In the genomic region with DNA sequence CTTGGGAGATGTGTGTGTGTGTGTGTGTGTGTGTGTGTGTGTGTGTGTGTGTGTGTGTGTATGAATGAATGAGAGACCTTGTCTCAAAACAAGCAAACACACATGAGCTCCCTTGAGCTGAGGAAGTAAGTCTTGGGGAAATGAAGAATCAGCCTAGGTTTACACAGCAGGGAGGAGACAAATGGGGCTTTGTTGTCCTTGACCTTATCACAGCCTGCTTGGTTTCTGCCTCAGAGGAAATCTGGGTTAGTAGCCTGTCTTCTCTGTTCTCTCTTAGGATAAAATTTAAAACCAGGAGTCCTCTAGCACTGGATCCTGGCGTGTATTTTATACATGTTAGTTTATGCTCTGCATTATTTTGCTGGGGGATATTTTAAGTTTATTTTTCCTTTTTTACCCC, we compare ENCODE assay signal across 23 mouse cellular contexts. TPM values are rescaled to one million over a fixed set of nuclear protein-coding genes. Genes with fewer than 3 reads are reported as not detected.
DNase-seq lines count a peak whose midpoint lies in the region; ATAC-seq and TF ChIP-seq lines count a peak whose summit lies in the region.
"Had no signal": no experiment of that assay in that cellular context is flagged by ENCODE, and none has a peak within 500 bp of the region (broad histone marks: within the 10 kb centered on the region; RNA-seq: fewer than 3 reads in every experiment).

No protein-coding gene starts in this region.

- WGBS in limb, embryonic 14.5 days = 95% methylated on average over 1 of the region's 1 CpGs
- 81% methylated on average over 1 of the region's 1 CpGs for WGBS in limb, embryonic 10.5 days
- 76% methylated on average over 1 of the region's 1 CpGs for WGBS in liver, postnatal 0 days (ENCODE audit: insufficient replicate concordance)
- 89% methylated on average over 1 of the region's 1 CpGs for WGBS in liver, embryonic 11.5 days
- 79% methylated on average over 1 of the region's 1 CpGs for WGBS in stomach, postnatal 0 days
- WGBS in forebrain, embryonic 13.5 days = 77% methylated on average over 1 of the region's 1 CpGs

- DNase-seq in adrenal gland, adult 2 months = peak; percentile 61
- no peak for DNase-seq in adrenal gland, postnatal 25 days
- DNase-seq in limb, embryonic 14.5 days (ENCODE audit: low spot score) = no peak
- no peak for DNase-seq in limb, embryonic 10.5 days (ENCODE audit: low spot score)
- no peak for DNase-seq in liver, postnatal 0 days
- DNase-seq in liver, embryonic 11.5 days (ENCODE audit: low spot score) = no peak
- DNase-seq in stomach, postnatal 0 days (ENCODE audit: low spot score) = no peak
- DNase-seq: adrenal gland, postnatal 14 days; cerebellum, adult 11 months; cerebellum, adult 18-20 months; cerebellum, adult 8-10 months; cerebellum, adult 9-11 months; cerebellum, postnatal 14 days; cerebellum, postnatal 36 days; embryo, embryonic 11 days; forebrain, postnatal 0 days had no signal

- no peak overlapping the region for H3K9ac ChIP-seq in limb, embryonic 14.5 days (ENCODE audit: low read depth, low read length, severe bottlenecking)
- no peak overlapping the region for H3K9ac ChIP-seq in liver, postnatal 0 days (replicated peaks)
- no peak overlapping the region for H3K9ac ChIP-seq in liver, embryonic 11.5 days (ENCODE audit: low read depth, low read length)
- no peak overlapping the region for H3K9ac ChIP-seq in stomach, postnatal 0 days (ENCODE audit: low read length)
- H3K9ac ChIP-seq in forebrain, embryonic 13.5 days = no peak overlapping the region
- H3K9ac ChIP-seq: embryonic facial prominence, embryonic 13.5 days; embryonic facial prominence, embryonic 15.5 days; forebrain, embryonic 12.5 days; forebrain, embryonic 15.5 days; forebrain, postnatal 0 days had no signal

- H3K4me3 ChIP-seq in limb, embryonic 14.5 days (replicated peaks; ENCODE audit: low read length) = no peak overlapping the region
- no peak overlapping the region for H3K4me3 ChIP-seq in limb, embryonic 10.5 days
- no peak overlapping the region for H3K4me3 ChIP-seq in liver, postnatal 0 days (ENCODE audit: low read depth, low read length)
- no peak overlapping the region for H3K4me3 ChIP-seq in liver, embryonic 11.5 days (ENCODE audit: low read depth, low read length)
- no peak overlapping the region for H3K4me3 ChIP-seq in stomach, postnatal 0 days (ENCODE audit: low read depth, low read length)
- no peak overlapping the region for H3K4me3 ChIP-seq in forebrain, embryonic 13.5 days
- H3K4me3 ChIP-seq: embryonic facial prominence, embryonic 13.5 days; embryonic facial prominence, embryonic 15.5 days; erythroblast, embryonic 14.5 days; forebrain, embryonic 10.5 days; forebrain, embryonic 12.5 days; forebrain, embryonic 15.5 days had no signal

- no peaks in the 10 kb centered on the region for H3K9me3 ChIP-seq in limb, embryonic 14.5 days (ENCODE audit: control insufficient read depth, low read length)
- no peaks in the 10 kb centered on the region for H3K9me3 ChIP-seq in limb, embryonic 10.5 days (replicated peaks)
- no peaks in the 10 kb centered on the region for H3K9me3 ChIP-seq in liver, postnatal 0 days (ENCODE audit: low read length)
- H3K9me3 ChIP-seq in liver, embryonic 11.5 days (ENCODE audit: control insufficient read depth, low read length) = no peaks in the 10 kb centered on the region
- no peaks in the 10 kb centered on the region for H3K9me3 ChIP-seq in stomach, postnatal 0 days (ENCODE audit: control insufficient read depth, low read length)
- H3K9me3 ChIP-seq in forebrain, embryonic 13.5 days (replicated peaks) = no peaks in the 10 kb centered on the region
- H3K9me3 ChIP-seq: embryonic facial prominence, embryonic 13.5 days; embryonic facial prominence, embryonic 15.5 days; forebrain, embryonic 10.5 days; forebrain, embryonic 12.5 days; forebrain, embryonic 15.5 days had no signal

- H3K4me2 ChIP-seq in limb, embryonic 14.5 days (replicated peaks; ENCODE audit: low read depth, low read length, severe bottlenecking) = no peak overlapping the region
- H3K4me2 ChIP-seq in liver, postnatal 0 days (ENCODE audit: low read depth, low read length) = no peak overlapping the region
- H3K4me2 ChIP-seq in liver, embryonic 11.5 days = no peak overlapping the region
- no peak overlapping the region for H3K4me2 ChIP-seq in stomach, postnatal 0 days (replicated peaks; ENCODE audit: low read depth)
- H3K4me2 ChIP-seq in forebrain, embryonic 13.5 days = no peak overlapping the region
- H3K4me2 ChIP-seq: embryonic facial prominence, embryonic 13.5 days; embryonic facial prominence, embryonic 15.5 days; forebrain, embryonic 12.5 days; forebrain, embryonic 15.5 days had no signal

- TF ChIP-seq POLR2A in limb, embryonic 14.5 days (IDR thresholded peaks at IDR 0.05; ENCODE audit: borderline replicate concordance, extremely low read depth, insufficient read depth, insufficient read length) = no peak

- no peak for TF ChIP-seq EP300 in liver, postnatal 0 days (IDR thresholded peaks at IDR 0.05; ENCODE audit: low read depth)
- no peak for TF ChIP-seq EP300 in stomach, postnatal 0 days (optimal IDR thresholded peaks at IDR 0.05)

- H3K4me1 ChIP-seq in limb, embryonic 14.5 days (ENCODE audit: control insufficient read depth, insufficient read depth, low read length) = peaks cover 10% of the 10 kb centered on the region
- peaks cover 8% of the 10 kb centered on the region for H3K4me1 ChIP-seq in limb, embryonic 10.5 days
- peaks cover 25% of the 10 kb centered on the region for H3K4me1 ChIP-seq in liver, postnatal 0 days (ENCODE audit: insufficient read depth)
- peaks cover 30% of the 10 kb centered on the region for H3K4me1 ChIP-seq in liver, embryonic 11.5 days (replicated peaks; ENCODE audit: control insufficient read depth, insufficient read depth, low read length)
- H3K4me1 ChIP-seq in stomach, postnatal 0 days (replicated peaks; ENCODE audit: control insufficient read depth, insufficient read depth) = no peaks in the 10 kb centered on the region
- H3K4me1 ChIP-seq in forebrain, embryonic 13.5 days = peaks cover 12% of the 10 kb centered on the region

- no peak for ATAC-seq in limb, embryonic 14.5 days (ENCODE audit: low FRiP score, low read depth)
- no peak for ATAC-seq in liver, postnatal 0 days
- ATAC-seq in liver, embryonic 11.5 days (replicated peaks; ENCODE audit: low FRiP score) = no peak
- ATAC-seq in stomach, postnatal 0 days (ENCODE audit: low FRiP score, low TSS enrichment) = 0 out of 2 replicates have a peak, but pooled peaks have one; percentile 28
- ATAC-seq in forebrain, embryonic 13.5 days = no peak
- ATAC-seq: forebrain, embryonic 15.5 days; forebrain, postnatal 0 days had no signal

- TF ChIP-seq CTCF in liver, postnatal 0 days (IDR thresholded peaks at IDR 0.05; ENCODE audit: low read depth) = no peak
- TF ChIP-seq CTCF in stomach, postnatal 0 days (IDR thresholded peaks at IDR 0.05; ENCODE audit: low read depth) = no peak

- peaks cover 74% of the 10 kb centered on the region for H3K36me3 ChIP-seq in limb, embryonic 14.5 days (ENCODE audit: control insufficient read depth, insufficient read depth, low read length)
- peaks cover 84% of the 10 kb centered on the region for H3K36me3 ChIP-seq in limb, embryonic 10.5 days
- peaks cover 37% of the 10 kb centered on the region for H3K36me3 ChIP-seq in liver, postnatal 0 days (replicated peaks; ENCODE audit: insufficient read depth, low read length)
- peaks cover 33% of the 10 kb centered on the region for H3K36me3 ChIP-seq in liver, embryonic 11.5 days (ENCODE audit: control insufficient read depth, insufficient read depth, low read length)
- peaks cover 27% of the 10 kb centered on the region for H3K36me3 ChIP-seq in stomach, postnatal 0 days (ENCODE audit: control insufficient read depth, insufficient read depth, low read length)
- H3K36me3 ChIP-seq in forebrain, embryonic 13.5 days (ENCODE audit: poor library complexity, severe bottlenecking) = peaks cover 71% of the 10 kb centered on the region

- no peaks in the 10 kb centered on the region for H3K27me3 ChIP-seq in limb, embryonic 14.5 days (ENCODE audit: control insufficient read depth, insufficient read depth, low read length)
- no peaks in the 10 kb centered on the region for H3K27me3 ChIP-seq in limb, embryonic 10.5 days (ENCODE audit: low read depth, poor library complexity, severe bottlenecking)
- H3K27me3 ChIP-seq in liver, postnatal 0 days (ENCODE audit: insufficient read depth, low read length) = no peaks in the 10 kb centered on the region
- H3K27me3 ChIP-seq in liver, embryonic 11.5 days (replicated peaks; ENCODE audit: control insufficient read depth, insufficient read depth, low read length) = no peaks in the 10 kb centered on the region
- H3K27me3 ChIP-seq in stomach, postnatal 0 days (ENCODE audit: control insufficient read depth, insufficient read depth, low read length) = no peaks in the 10 kb centered on the region
- H3K27me3 ChIP-seq in forebrain, embryonic 13.5 days = no peaks in the 10 kb centered on the region
- H3K27me3 ChIP-seq: embryonic facial prominence, embryonic 13.5 days; embryonic facial prominence, embryonic 15.5 days; forebrain, embryonic 12.5 days; forebrain, embryonic 15.5 days had no signal

- 0 out of 2 replicates have a peak overlapping the region, but pooled peaks have one; percentile 19 for H3K27ac ChIP-seq in limb, embryonic 14.5 days (replicated peaks; ENCODE audit: low read depth, low read length)
- H3K27ac ChIP-seq in limb, embryonic 10.5 days = no peak overlapping the region
- 0 out of 2 replicates have a peak overlapping the region, but pooled peaks have one; percentile 22 for H3K27ac ChIP-seq in liver, postnatal 0 days (ENCODE audit: low read depth)
- H3K27ac ChIP-seq in liver, embryonic 11.5 days (ENCODE audit: low read depth, low read length) = no peak overlapping the region
- 0 out of 2 replicates have a peak overlapping the region, but pooled peaks have one; percentile 20 for H3K27ac ChIP-seq in stomach, postnatal 0 days (replicated peaks)
- H3K27ac ChIP-seq in forebrain, embryonic 13.5 days = no peak overlapping the region
- H3K27ac ChIP-seq: embryonic facial prominence, embryonic 13.5 days; embryonic facial prominence, embryonic 15.5 days; forebrain, embryonic 10.5 days; forebrain, embryonic 12.5 days; forebrain, embryonic 15.5 days had no signal

RNA-seq across cellular contexts. Expression of gene Ggcx, which starts 5.7 kb away (rescaled TPM):
- 10 to 100 TPM; 47.1 to 68.7 TPM for total RNA-seq in adrenal gland, adult 2 months (2021)
- 30.2 and 34.5 TPM in 2 replicates for polyA plus RNA-seq in adrenal gland, adult 2 months (2012; rRNA removed)
- total RNA-seq in adrenal gland, postnatal 25 days (2021) = 52.5 and 56.9 TPM in 2 replicates
- polyA plus RNA-seq in limb, embryonic 14.5 days (2012; rRNA removed) = 44.9 and 59.8 TPM in 2 replicates
- polyA plus RNA-seq in limb, embryonic 14.5 days (2014; fragmentation: Nextera tagmentation; extraction: Ambion mirVana) = 15.3 and 18.4 TPM in 2 replicates
- 20.2 and 25.9 TPM in 2 replicates for polyA plus RNA-seq in limb, embryonic 10.5 days (2016; fragmentation: Nextera tagmentation; extraction: Ambion mirVana)
- polyA plus RNA-seq in liver, postnatal 0 days (2015; fragmentation: Nextera tagmentation; extraction: Ambion mirVana) = 16.2 and 20.7 TPM in 2 replicates
- 24.1 and 26.9 TPM in 2 replicates for polyA plus RNA-seq in liver, embryonic 11.5 days (2014; fragmentation: Nextera tagmentation; extraction: Ambion mirVana)
- polyA plus RNA-seq in stomach, postnatal 0 days (2015; fragmentation: Nextera tagmentation; extraction: Ambion mirVana) = 10.7 and 10.8 TPM in 2 replicates
- 12.7 and 13.8 TPM in 2 replicates for polyA plus RNA-seq in forebrain, embryonic 13.5 days (2015; fragmentation: Nextera tagmentation; extraction: Ambion mirVana)

RNA-seq across cellular contexts. Expression of gene Mat2a, which starts 19.6 kb away (rescaled TPM):
- 100 to 1,000 TPM; 203 to 251 TPM for total RNA-seq in adrenal gland, adult 2 months (2021)
- polyA plus RNA-seq in adrenal gland, adult 2 months (2012; rRNA removed) = 121 and 150 TPM in 2 replicates
- total RNA-seq in adrenal gland, postnatal 25 days (2021) = 199 and 214 TPM in 2 replicates
- 252 and 285 TPM in 2 replicates for polyA plus RNA-seq in limb, embryonic 14.5 days (2012; rRNA removed)
- 352 and 392 TPM in 2 replicates for polyA plus RNA-seq in limb, embryonic 14.5 days (2014; fragmentation: Nextera tagmentation; extraction: Ambion mirVana)
- polyA plus RNA-seq in limb, embryonic 10.5 days (2016; fragmentation: Nextera tagmentation; extraction: Ambion mirVana) = 481 and 493 TPM in 2 replicates
- 111 and 138 TPM in 2 replicates for polyA plus RNA-seq in liver, postnatal 0 days (2015; fragmentation: Nextera tagmentation; extraction: Ambion mirVana)
- 426 and 477 TPM in 2 replicates for polyA plus RNA-seq in liver, embryonic 11.5 days (2014; fragmentation: Nextera tagmentation; extraction: Ambion mirVana)
- polyA plus RNA-seq in stomach, postnatal 0 days (2015; fragmentation: Nextera tagmentation; extraction: Ambion mirVana) = 143 and 146 TPM in 2 replicates
- 402 and 460 TPM in 2 replicates for polyA plus RNA-seq in forebrain, embryonic 13.5 days (2015; fragmentation: Nextera tagmentation; extraction: Ambion mirVana)

RNA-seq across cellular contexts. Expression of gene Vamp8, which starts 29.3 kb away (rescaled TPM):
- total RNA-seq in adrenal gland, adult 2 months (2021) = 100 to 1,000 TPM; 130 to 158 TPM
- 71.8 and 106 TPM in 2 replicates for polyA plus RNA-seq in adrenal gland, adult 2 months (2012; rRNA removed)
- total RNA-seq in adrenal gland, postnatal 25 days (2021) = 117 and 154 TPM in 2 replicates
- 110 and 125 TPM in 2 replicates for polyA plus RNA-seq in limb, embryonic 14.5 days (2012; rRNA removed)
- polyA plus RNA-seq in limb, embryonic 14.5 days (2014; fragmentation: Nextera tagmentation; extraction: Ambion mirVana) = 163 and 173 TPM in 2 replicates
- polyA plus RNA-seq in limb, embryonic 10.5 days (2016; fragmentation: Nextera tagmentation; extraction: Ambion mirVana) = 67.5 and 81.7 TPM in 2 replicates
- polyA plus RNA-seq in liver, postnatal 0 days (2015; fragmentation: Nextera tagmentation; extraction: Ambion mirVana) = 263 and 277 TPM in 2 replicates
- polyA plus RNA-seq in liver, embryonic 11.5 days (2014; fragmentation: Nextera tagmentation; extraction: Ambion mirVana) = 265 and 274 TPM in 2 replicates
- 368 and 396 TPM in 2 replicates for polyA plus RNA-seq in stomach, postnatal 0 days (2015; fragmentation: Nextera tagmentation; extraction: Ambion mirVana)
- polyA plus RNA-seq in forebrain, embryonic 13.5 days (2015; fragmentation: Nextera tagmentation; extraction: Ambion mirVana) = 16.8 and 21.3 TPM in 2 replicates

RNA-seq across cellular contexts. Expression of gene Vamp5, which starts 39.5 kb away (rescaled TPM):
- 10 to 100 TPM; 25.3 to 43.4 TPM for total RNA-seq in adrenal gland, adult 2 months (2021)
- 16.4 and 17.4 TPM in 2 replicates for polyA plus RNA-seq in adrenal gland, adult 2 months (2012; rRNA removed)
- total RNA-seq in adrenal gland, postnatal 25 days (2021) = 35.2 and 51.8 TPM in 2 replicates
- 14.5 and 16.6 TPM in 2 replicates for polyA plus RNA-seq in limb, embryonic 14.5 days (2012; rRNA removed)
- 20.8 and 24.5 TPM in 2 replicates for polyA plus RNA-seq in limb, embryonic 14.5 days (2014; fragmentation: Nextera tagmentation; extraction: Ambion mirVana)
- 19.1 and 19.7 TPM in 2 replicates for polyA plus RNA-seq in limb, embryonic 10.5 days (2016; fragmentation: Nextera tagmentation; extraction: Ambion mirVana)
- polyA plus RNA-seq in liver, postnatal 0 days (2015; fragmentation: Nextera tagmentation; extraction: Ambion mirVana) = 50.8 and 53.1 TPM in 2 replicates
- polyA plus RNA-seq in liver, embryonic 11.5 days (2014; fragmentation: Nextera tagmentation; extraction: Ambion mirVana) = 164 and 181 TPM in 2 replicates
- polyA plus RNA-seq in stomach, postnatal 0 days (2015; fragmentation: Nextera tagmentation; extraction: Ambion mirVana) = 20.2 and 22.2 TPM in 2 replicates
- 7.0 and 10.1 TPM in 2 replicates for polyA plus RNA-seq in forebrain, embryonic 13.5 days (2015; fragmentation: Nextera tagmentation; extraction: Ambion mirVana)

RNA-seq across cellular contexts. Expression of gene Rnf181, which starts 53.0 kb away (rescaled TPM):
- total RNA-seq in adrenal gland, adult 2 months (2021) = 100 to 1,000 TPM; 283 to 489 TPM
- 224 and 444 TPM in 2 replicates for polyA plus RNA-seq in adrenal gland, adult 2 months (2012; rRNA removed)
- 368 and 473 TPM in 2 replicates for total RNA-seq in adrenal gland, postnatal 25 days (2021)
- 65.7 and 79.5 TPM in 2 replicates for polyA plus RNA-seq in limb, embryonic 14.5 days (2012; rRNA removed)
- polyA plus RNA-seq in limb, embryonic 14.5 days (2014; fragmentation: Nextera tagmentation; extraction: Ambion mirVana) = 84.4 and 85.6 TPM in 2 replicates
- 109 TPM in 2 replicates for polyA plus RNA-seq in limb, embryonic 10.5 days (2016; fragmentation: Nextera tagmentation; extraction: Ambion mirVana)
- 61.0 and 63.2 TPM in 2 replicates for polyA plus RNA-seq in liver, postnatal 0 days (2015; fragmentation: Nextera tagmentation; extraction: Ambion mirVana)
- 106 and 112 TPM in 2 replicates for polyA plus RNA-seq in liver, embryonic 11.5 days (2014; fragmentation: Nextera tagmentation; extraction: Ambion mirVana)
- 136 and 137 TPM in 2 replicates for polyA plus RNA-seq in stomach, postnatal 0 days (2015; fragmentation: Nextera tagmentation; extraction: Ambion mirVana)
- polyA plus RNA-seq in forebrain, embryonic 13.5 days (2015; fragmentation: Nextera tagmentation; extraction: Ambion mirVana) = 122 and 125 TPM in 2 replicates

Comparison
In these comparisons a context has a peak if more than half of its experiments do, and no peak if none do; other contexts are left out.
1. H3K27ac ChIP-seq: peak in limb, embryonic 14.5 days (single experiment), liver, postnatal 0 days (single experiment) and stomach, postnatal 0 days (single experiment); none in limb, embryonic 10.5 days (single experiment), liver, embryonic 11.5 days (single experiment) and forebrain, embryonic 13.5 days (single experiment).